Mouse (Mus musculus) stomach, embryonic 14.5 days (tissue): Measurements from ENCODE around the gene Cga. TPM values are rescaled to one million over a fixed set of nuclear protein-coding genes. Genes with fewer than 3 reads are reported as not detected.
"Not testable (repeated sequence)": the region's sequence is repeated elsewhere in the genome, so short reads cannot be mapped to it uniquely, and the experiment has no call there.

Experiments used
- ATAC-seq: fragments of 200-750 bp; cut with Nextera tagmentation; 2 replicates; pipeline ENCODE4 v1.8.0; 2017; ENCODE audit warnings: low read depth, moderate TSS enrichment; ENCODE audit not compliant: insufficient number of reproducible peaks, insufficient read depth, low FRiP score
- H3K27ac ChIP-seq: fragments of 300-500 bp; sonication (generic); 2 replicates; pipeline ENCODE4 v1.5.1; 2014; ENCODE audit warnings: mild to moderate bottlenecking, low read length, moderate library complexity, mixed read lengths
- H3K27me3 ChIP-seq: fragments of 300-500 bp; sonication (generic); 2 replicates; pipeline ENCODE4 v1.6.1; 2014; ENCODE audit warnings: low read length, control low read depth, mixed read lengths; ENCODE audit not compliant: control insufficient read depth, insufficient read depth
- H3K36me3 ChIP-seq: fragments of 300-500 bp; sonication (generic); 2 replicates; pipeline ENCODE4 v1.6.1; 2014; ENCODE audit warnings: mild to moderate bottlenecking, control low read depth, low read length, moderate library complexity, mixed read lengths; ENCODE audit not compliant: control insufficient read depth, insufficient read depth
- H3K4me1 ChIP-seq: fragments of 300-500 bp; sonication (generic); 2 replicates; pipeline ENCODE4 v1.6.1; 2014; ENCODE audit warnings: low read length, control low read depth, mixed read lengths; ENCODE audit not compliant: control insufficient read depth, insufficient read depth
- H3K4me2 ChIP-seq: fragments of 300-500 bp; sonication (generic); replicated peaks from 2 replicates; pipeline ENCODE4 v1.6.1; 2014; ENCODE audit warnings: low read depth, low read length, control low read depth
- H3K4me3 ChIP-seq: fragments of 300-500 bp; sonication (generic); 2 replicates; pipeline ENCODE4 v1.5.1; 2014; ENCODE audit warnings: low read depth, low read length, control low read depth
- H3K9ac ChIP-seq: fragments of 300-500 bp; sonication (generic); replicated peaks from 2 replicates; pipeline ENCODE4 v1.6.1; 2014; ENCODE audit warnings: low read depth, mild to moderate bottlenecking, control low read depth, low read length, moderate library complexity, mixed read lengths
- H3K9me3 ChIP-seq: fragments of 300-500 bp; sonication (generic); 2 replicates; pipeline ENCODE4 v1.6.1; 2016; ENCODE audit warnings: low read depth, low read length, control low read depth; ENCODE audit not compliant: control insufficient read depth
- WGBS: fragments of 180-500 bp; shearing (Covaris S2); extraction: QIAGEN DNeasy Blood & Tissue Kit; methylation state at CpG from one replicate; pipeline ENCODE4 v1.1.7; 2014; 5-methylcytosine and 5-hydroxymethylcytosine counted together
- polyA plus RNA-seq: library from polyadenylated mRNA; unstranded; fragments of >200 nt; fragmentation: Nextera tagmentation; extraction: Ambion mirVana; gene quantifications from 2 replicates; pipeline ENCODE4 v1.2.1, GENCODE M21; 2014

Cga gene
- polyA plus RNA-seq, 1 experiment from 2014 or later: not detected

- Histone ChIP-seq H3K4me3 (no peak overlapping the region), H3K4me1 (no peaks in the 10 kb centered on the region), H3K27ac (no peak overlapping the region), H3K9ac (no peak overlapping the region), H3K4me2 (no peak overlapping the region), H3K36me3 (no peaks in the 10 kb centered on the region), H3K27me3 (no peaks in the 10 kb centered on the region), H3K9me3 (no peaks in the 10 kb centered on the region)
- ATAC-seq: no peak
- 66% methylated on average over 6 of the region's 6 CpGs for WGBS
Measured at GRCm38 (mm10) chr4:34922177-34922870, 28.7 kb downstream of the Cga start.

- not testable (repeated sequence) for H3K36me3 ChIP-seq, H3K9me3 ChIP-seq, H3K4me1 ChIP-seq, H3K4me2 ChIP-seq, ATAC-seq, H3K27me3 ChIP-seq, H3K9ac ChIP-seq, H3K27ac ChIP-seq, H3K4me3 ChIP-seq
- 74% methylated on average over 7 of the region's 7 CpGs for WGBS
Measured at GRCm38 (mm10) chr4:34928386-34928785, 34.8 kb downstream of the Cga start.

GRCm38 (mm10) chr4:34941046-34941445 is 47.5 kb downstream of the Cga start:
- no peak overlapping the region for H3K9ac ChIP-seq
- no peak overlapping the region for H3K4me2 ChIP-seq
- H3K4me3 ChIP-seq: no peak overlapping the region
- no peaks in the 10 kb centered on the region for H3K36me3 ChIP-seq
- no peak overlapping the region for H3K27ac ChIP-seq
- no peaks in the 10 kb centered on the region for H3K27me3 ChIP-seq
- 91% methylated on average over 25 of the region's 25 CpGs for whole genome bisulfite sequencing
- no peaks in the 10 kb centered on the region for H3K9me3 ChIP-seq
- ATAC-seq: no peak
- H3K4me1 ChIP-seq: no peaks in the 10 kb centered on the region

- Histone ChIP-seq H3K36me3 (no peaks in the 10 kb centered on the region), H3K27ac (no peak overlapping the region), H3K4me2 (no peak overlapping the region), H3K9me3 (no peaks in the 10 kb centered on the region), H3K27me3 (no peaks in the 10 kb centered on the region), H3K4me1 (no peaks in the 10 kb centered on the region), H3K9ac (no peak overlapping the region), H3K4me3 (no peak overlapping the region)
- no peak for ATAC-seq
Measured at GRCm38 (mm10) chr4:34947181-34947580, 53.6 kb downstream of the Cga start.

- no peak overlapping the region for H3K27ac ChIP-seq
- H3K9ac ChIP-seq: no peak overlapping the region
- no peak overlapping the region for H3K4me2 ChIP-seq
- no peaks in the 10 kb centered on the region for H3K27me3 ChIP-seq
- ATAC-seq: no peak
- H3K4me3 ChIP-seq: no peak overlapping the region
- no peaks in the 10 kb centered on the region for H3K9me3 ChIP-seq
- 87% methylated on average over 10 of the region's 10 CpGs for WGBS
- H3K36me3 ChIP-seq: peaks cover 5% of the 10 kb centered on the region; the same call in 1 of the 2 replicates
- H3K4me1 ChIP-seq: 0 out of 2 replicates have a peak, but pooled peaks cover 3% of the 10 kb centered on the region
Measured at GRCm38 (mm10) chr4:34953716-34954115, 60.1 kb downstream of the Cga start.

Other genes with a start within 250 kb of the Cga start
- 70.0 and 74.1 TPM in 2 replicates for gene Slc35a1, start 206.3 kb upstream of the Cga start, polyA plus RNA-seq
- 0.67 and 0.75 TPM in 2 replicates for gene Cfap206, start 163.6 kb upstream of the Cga start, polyA plus RNA-seq
- not detected in 2 replicates for gene Gm136, start 137.5 kb upstream of the Cga start, polyA plus RNA-seq
- 48.1 and 53.1 TPM in 2 replicates for gene Smim8, start 115.4 kb upstream of the Cga start, polyA plus RNA-seq
- gene Zfp292, start 10.8 kb upstream of the Cga start, polyA plus RNA-seq: 28.3 and 28.9 TPM in 2 replicates